Mouse (Mus musculus) midbrain, embryonic 11.5 days (tissue): ENCODE measurements at regions not wholly inside any gene's neighbourhood (a gene's known extent, or its start where the extent isn't known, plus 50 kb on each side); places are given as distances from the start of the nearest gene placed in this dataset.

Experiments used
- ATAC-seq: fragments of 200-750 bp; cut with Nextera tagmentation; 2 replicates; pipeline ENCODE4 v1.8.0; 2017; ENCODE audit warnings: moderate TSS enrichment, moderate library complexity; ENCODE audit not compliant: low FRiP score
- DNase-seq: peaks from one replicate; pipeline ENCODE4 v3.0.0; 2015; ENCODE audit warnings: low spot score; ENCODE audit errors: missing footprints
- H3K27ac ChIP-seq: fragments of 300-500 bp; sonication (generic); 2 replicates; pipeline ENCODE4 v1.5.1; 2014; ENCODE audit warnings: low read depth, low read length
- H3K27me3 ChIP-seq: fragments of 300-500 bp; sonication (generic); 2 replicates; pipeline ENCODE4 v1.6.1; 2014; ENCODE audit warnings: mild to moderate bottlenecking, low read length, moderate library complexity, mixed read lengths; ENCODE audit not compliant: control insufficient read depth, insufficient read depth
- H3K36me3 ChIP-seq: fragments of 300-500 bp; sonication (generic); 2 replicates; pipeline ENCODE4 v1.6.1; 2014; ENCODE audit warnings: mild to moderate bottlenecking, low read length, moderate library complexity, mixed read lengths; ENCODE audit not compliant: control insufficient read depth, insufficient read depth
- H3K4me1 ChIP-seq: fragments of 300-500 bp; sonication (generic); 2 replicates; pipeline ENCODE4 v1.6.1; 2014; ENCODE audit warnings: low read length; ENCODE audit not compliant: control insufficient read depth, insufficient read depth
- H3K4me2 ChIP-seq: fragments of 300-500 bp; sonication (generic); 2 replicates; pipeline ENCODE4 v1.6.1; 2014; ENCODE audit warnings: mild to moderate bottlenecking, moderate library complexity
- H3K4me3 ChIP-seq: fragments of 300-500 bp; sonication (generic); 2 replicates; pipeline ENCODE4 v1.5.1; 2014; ENCODE audit warnings: low read depth, low read length
- H3K9ac ChIP-seq: fragments of 300-500 bp; sonication (generic); 2 replicates; pipeline ENCODE4 v1.6.1; 2014; ENCODE audit warnings: low read length
- H3K9me3 ChIP-seq: fragments of 300-500 bp; sonication (generic); 2 replicates; pipeline ENCODE4 v1.6.1; 2016; ENCODE audit warnings: low read length; ENCODE audit not compliant: control insufficient read depth
- WGBS: fragments of 180-500 bp; shearing (Covaris S2); extraction: QIAGEN DNeasy Blood & Tissue Kit; methylation state at CpG from one replicate; pipeline ENCODE4 v1.1.7; 2014; 5-methylcytosine and 5-hydroxymethylcytosine counted together

- WGBS = 90% methylated on average over 2 of the region's 2 CpGs
- H3K27ac ChIP-seq = no peak overlapping the region
- H3K27me3 ChIP-seq = no peaks in the 10 kb centered on the region
- no peaks in the 10 kb centered on the region for H3K9me3 ChIP-seq
- H3K4me3 ChIP-seq = no peak overlapping the region
- no peak overlapping the region for H3K4me2 ChIP-seq
- DNase-seq = peak; percentile 31
- no peak overlapping the region for H3K9ac ChIP-seq
- H3K4me1 ChIP-seq = no peaks in the 10 kb centered on the region
- ATAC-seq = no peak
- H3K36me3 ChIP-seq = no peaks in the 10 kb centered on the region
These were observed 724.4 kb downstream of the Efnb2 start for GRCm38 (mm10) chr8:7936596-7936995.

DNA sequence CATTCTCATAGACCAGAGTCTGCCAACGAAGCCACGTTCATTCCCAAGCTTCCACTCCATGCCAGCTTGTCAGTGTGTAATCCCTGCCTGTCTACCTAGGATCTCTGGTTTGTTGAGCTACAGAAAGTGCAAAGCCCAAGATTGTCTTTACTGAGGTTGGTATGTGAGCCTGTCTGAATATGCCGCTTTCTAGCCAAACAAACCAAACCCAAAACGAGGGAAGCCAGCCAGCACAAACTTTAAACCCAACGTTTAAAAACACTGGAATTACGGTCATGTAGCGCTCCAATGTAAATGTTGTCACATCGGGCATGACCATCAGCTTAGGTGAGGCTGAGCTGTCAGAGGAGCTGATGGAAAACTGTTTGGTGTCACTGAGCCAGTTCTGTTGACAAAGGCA is 741.6 kb downstream of the Efnb2 start:
- no peaks in the 10 kb centered on the region for H3K36me3 ChIP-seq
- H3K4me1 ChIP-seq = no peaks in the 10 kb centered on the region
- H3K4me3 ChIP-seq = no peak overlapping the region
- H3K9ac ChIP-seq = no peak overlapping the region
- no peaks in the 10 kb centered on the region for H3K27me3 ChIP-seq
- ATAC-seq (no peak), DNase-seq (no peak)
- H3K4me2 ChIP-seq = no peak overlapping the region
- WGBS = 82% methylated on average over 8 of the region's 8 CpGs
- H3K9me3 ChIP-seq = no peaks in the 10 kb centered on the region
- H3K27ac ChIP-seq = no peak overlapping the region

- no peak overlapping the region for H3K27ac ChIP-seq
These were observed 766.7 kb downstream of the Efnb2 start for GRCm38 (mm10) chr8:7894338-7894737.

DNA sequence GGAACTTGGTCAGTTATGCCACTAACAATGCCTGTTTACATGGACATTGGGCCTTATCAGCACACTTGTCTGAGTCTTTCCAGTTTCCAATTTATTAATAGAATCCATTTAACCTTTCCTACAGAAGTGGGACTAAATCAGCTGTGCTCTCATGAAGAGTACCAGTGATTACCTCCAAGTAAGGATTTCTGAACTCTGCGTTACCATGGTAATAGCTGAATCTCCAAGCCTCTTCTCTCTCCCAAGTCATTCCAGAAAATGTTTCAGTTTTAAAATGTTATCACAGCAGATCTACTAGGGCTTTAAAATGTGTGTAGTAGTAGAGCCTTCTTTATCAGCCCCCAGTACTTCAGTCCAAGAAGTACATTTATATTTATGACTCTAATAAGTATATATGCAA is 807.9 kb downstream of the Efnb2 start:
- H3K9me3 ChIP-seq = no peaks in the 10 kb centered on the region
- H3K27ac ChIP-seq = no peak overlapping the region
- no peaks in the 10 kb centered on the region for H3K27me3 ChIP-seq
- no peak overlapping the region for H3K4me2 ChIP-seq
- H3K36me3 ChIP-seq = no peaks in the 10 kb centered on the region
- H3K4me3 ChIP-seq = no peak overlapping the region
- no peak overlapping the region for H3K9ac ChIP-seq
- ATAC-seq (no peak), DNase-seq (no peak)
- no peaks in the 10 kb centered on the region for H3K4me1 ChIP-seq
- 89% methylated on average over 1 of the region's 1 CpGs for WGBS

More at GRCm38 (mm10) chr8:7894338-7894737, 766.7 kb downstream of the Efnb2 start:
- no peak overlapping the region for H3K4me2 ChIP-seq
- no peak overlapping the region for H3K9ac ChIP-seq
- H3K27me3 ChIP-seq = no peaks in the 10 kb centered on the region
- 83% methylated on average over 3 of the region's 3 CpGs for WGBS
- no peak overlapping the region for H3K4me3 ChIP-seq
- no peak for DNase-seq
- H3K4me1 ChIP-seq = no peaks in the 10 kb centered on the region
- ATAC-seq = no peak
- no peaks in the 10 kb centered on the region for H3K36me3 ChIP-seq
- no peaks in the 10 kb centered on the region for H3K9me3 ChIP-seq

- no peaks in the 10 kb centered on the region for H3K36me3 ChIP-seq
- no peak overlapping the region for H3K27ac ChIP-seq
- no peaks in the 10 kb centered on the region for H3K27me3 ChIP-seq
- DNase-seq (peak; percentile 53), ATAC-seq (no peak)
- no peak overlapping the region for H3K4me3 ChIP-seq
- no peaks in the 10 kb centered on the region for H3K9me3 ChIP-seq
- no peak overlapping the region for H3K4me2 ChIP-seq
- H3K9ac ChIP-seq = no peak overlapping the region
- H3K4me1 ChIP-seq = no peaks in the 10 kb centered on the region
These were observed 810.5 kb downstream of the Efnb2 start for GRCm38 (mm10) chr8:7850573-7850972.

GRCm38 (mm10) chr8:7831948-7832347 is 829.1 kb downstream of the Efnb2 start:
- no peaks in the 10 kb centered on the region for H3K27me3 ChIP-seq
- H3K9me3 ChIP-seq = no peaks in the 10 kb centered on the region
- H3K4me1 ChIP-seq = no peaks in the 10 kb centered on the region
- no peaks in the 10 kb centered on the region for H3K36me3 ChIP-seq
- no peak for DNase-seq
- H3K27ac ChIP-seq = no peak overlapping the region
- 78% methylated on average over 5 of the region's 5 CpGs for WGBS
- no peak overlapping the region for H3K9ac ChIP-seq
- no peak for ATAC-seq
- no peak overlapping the region for H3K4me2 ChIP-seq
- H3K4me3 ChIP-seq = no peak overlapping the region

GRCm38 (mm10) chr8:7827811-7828210 is 833.2 kb downstream of the Efnb2 start:
- no peaks in the 10 kb centered on the region for H3K9me3 ChIP-seq
- no peak overlapping the region for H3K4me2 ChIP-seq
- WGBS = 86% methylated on average over 1 of the region's 1 CpGs
- ATAC-seq = no peak
- H3K27ac ChIP-seq = no peak overlapping the region
- no peaks in the 10 kb centered on the region for H3K27me3 ChIP-seq
- DNase-seq = no peak
- H3K9ac ChIP-seq = no peak overlapping the region
- no peaks in the 10 kb centered on the region for H3K36me3 ChIP-seq
- H3K4me3 ChIP-seq = no peak overlapping the region
- H3K4me1 ChIP-seq = no peaks in the 10 kb centered on the region

DNA sequence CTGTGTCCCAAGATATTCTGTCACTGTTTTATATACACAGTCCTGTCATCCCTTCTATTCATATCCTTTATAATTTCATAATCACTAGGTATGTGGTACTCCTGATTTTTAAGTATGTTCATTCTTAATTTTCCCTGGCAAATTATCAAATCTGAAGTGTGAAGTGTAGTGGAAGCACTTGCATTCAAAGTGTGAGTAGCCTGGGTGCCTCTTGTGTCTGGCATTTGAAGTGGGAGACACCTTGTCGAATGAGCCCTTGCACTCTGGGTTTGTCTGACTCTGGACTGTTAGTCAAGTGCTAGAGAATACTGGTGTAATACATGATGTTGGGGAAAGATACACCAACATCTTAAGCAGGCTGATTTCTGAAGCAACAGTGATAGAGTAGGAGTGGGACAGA is 852.6 kb downstream of the Efnb2 start:
- no peak for DNase-seq
- Histone ChIP-seq H3K36me3 (no peaks in the 10 kb centered on the region), H3K27me3 (no peaks in the 10 kb centered on the region), H3K4me1 (no peaks in the 10 kb centered on the region), H3K27ac (no peak overlapping the region), H3K4me3 (no peak overlapping the region), H3K4me2 (no peak overlapping the region), H3K9me3 (no peaks in the 10 kb centered on the region), H3K9ac (no peak overlapping the region)
- WGBS = 96% methylated on average over 1 of the region's 1 CpGs
- no peak for ATAC-seq

DNA sequence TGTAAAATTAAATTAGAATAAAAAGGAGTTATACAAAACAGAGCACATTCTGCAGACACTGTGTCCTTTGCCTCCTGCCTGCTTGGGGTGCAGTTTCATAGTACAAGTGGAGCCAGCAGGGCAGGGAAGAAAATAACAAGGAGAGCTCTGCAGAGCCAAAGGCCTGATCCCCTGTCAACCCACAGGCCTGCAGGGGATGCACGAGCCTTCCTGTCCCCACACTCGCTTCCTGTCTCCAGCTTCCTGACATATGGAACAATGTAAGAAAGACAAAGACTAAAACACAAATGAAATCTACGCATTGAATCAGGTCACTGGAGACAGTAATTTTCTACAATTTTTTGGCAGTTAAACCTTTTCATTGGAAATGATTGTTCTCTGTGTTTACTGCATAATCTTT is 861.8 kb downstream of the Efnb2 start:
- Histone ChIP-seq H3K9me3 (no peaks in the 10 kb centered on the region), H3K27me3 (no peaks in the 10 kb centered on the region), H3K4me3 (no peak overlapping the region), H3K27ac (no peak overlapping the region), H3K4me1 (no peaks in the 10 kb centered on the region), H3K9ac (no peak overlapping the region), H3K4me2 (no peak overlapping the region), H3K36me3 (no peaks in the 10 kb centered on the region)
- DNase-seq (no peak), ATAC-seq (no peak)
- WGBS = 73% methylated on average over 3 of the region's 3 CpGs

GRCm38 (mm10) chr8:7796156-7796555 is 864.9 kb downstream of the Efnb2 start:
- H3K27me3 ChIP-seq = no peaks in the 10 kb centered on the region
- ATAC-seq = no peak

More at GRCm38 (mm10) chr8:7796156-7796555, 864.9 kb downstream of the Efnb2 start:
- 89% methylated on average over 4 of the region's 4 CpGs for WGBS
- no peak for DNase-seq
- Histone ChIP-seq H3K4me1 (no peaks in the 10 kb centered on the region), H3K36me3 (no peaks in the 10 kb centered on the region), H3K9me3 (no peaks in the 10 kb centered on the region), H3K4me2 (no peak overlapping the region), H3K9ac (no peak overlapping the region), H3K27ac (no peak overlapping the region), H3K4me3 (no peak overlapping the region)
